Mouse (Mus musculus) kidney, postnatal 14 days (tissue): ENCODE results near the gene Lpar6.

Experiments
- DNase-seq: peaks from one replicate; pipeline ENCODE4 v3.0.0; 2022; ENCODE audit warnings: mixed read lengths

Lpar6 gene

DNA sequence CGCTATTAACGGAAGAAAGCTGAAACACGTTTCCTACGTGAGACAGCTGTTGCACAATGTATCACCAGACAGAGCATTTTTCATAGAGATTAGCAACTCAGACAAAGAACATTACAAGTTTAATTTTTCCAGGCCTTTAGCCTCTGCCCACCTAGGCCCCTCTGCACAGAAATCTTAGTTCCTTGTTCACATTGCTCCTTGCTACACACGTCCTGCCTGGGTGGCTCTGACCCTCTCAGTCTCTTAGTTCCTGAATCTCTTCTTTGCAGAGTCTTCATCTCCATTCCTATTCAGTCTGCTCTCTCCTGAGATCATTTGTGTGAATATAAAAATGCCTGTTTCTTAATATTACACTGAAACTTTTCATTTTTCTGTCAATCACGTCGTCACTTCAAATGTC is 19.7 kb downstream of the Lpar6 start:
- DNase-seq = no peak

DNA sequence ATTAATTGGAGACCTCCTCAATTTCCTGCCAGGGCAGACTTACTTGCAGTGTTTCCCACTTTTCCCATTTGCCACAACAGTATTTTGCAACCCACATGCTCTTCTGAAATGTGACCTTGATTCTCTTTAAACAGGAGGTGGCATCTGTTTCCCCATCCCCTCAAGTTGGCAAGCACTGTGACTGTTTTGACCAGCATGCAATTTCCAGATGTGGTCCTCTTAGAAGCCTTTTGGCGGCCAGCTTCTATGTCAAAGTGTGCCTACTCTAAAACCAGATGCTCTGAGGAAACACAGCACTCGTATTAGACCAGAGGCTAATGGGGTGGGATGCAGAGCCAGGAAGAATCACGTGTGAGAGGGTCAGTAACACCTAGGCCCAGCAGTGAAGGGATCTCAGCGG is 20.5 kb downstream of the Lpar6 start:
- DNase-seq = no peak

- DNase-seq = no peak
Observed at GRCm38 (mm10) chr14:73262210-73262609, 24.5 kb downstream of the Lpar6 start.

DNA sequence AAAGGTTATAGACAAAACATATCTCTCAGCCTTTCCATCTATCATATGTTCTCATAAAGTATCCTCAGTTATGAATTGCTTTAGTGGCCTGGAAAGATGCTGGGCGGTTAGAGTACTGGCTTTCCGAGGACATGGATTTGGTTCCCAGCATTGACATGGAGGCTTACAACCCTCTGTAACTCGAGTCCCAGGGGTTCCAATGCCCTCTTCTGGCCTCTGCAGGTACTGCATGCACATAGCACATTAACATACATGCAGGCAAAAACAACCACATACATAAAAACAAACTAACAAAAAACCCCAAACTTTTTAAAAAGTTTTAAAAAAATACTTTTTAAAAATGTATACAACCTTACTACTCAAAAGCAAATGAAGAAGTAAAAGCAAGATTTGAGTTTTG is 28.5 kb downstream of the Lpar6 start:
- DNase-seq = no peak

GRCm38 (mm10) chr14:73271807-73272206 is 34.1 kb downstream of the Lpar6 start:
- DNase-seq = no peak

DNA sequence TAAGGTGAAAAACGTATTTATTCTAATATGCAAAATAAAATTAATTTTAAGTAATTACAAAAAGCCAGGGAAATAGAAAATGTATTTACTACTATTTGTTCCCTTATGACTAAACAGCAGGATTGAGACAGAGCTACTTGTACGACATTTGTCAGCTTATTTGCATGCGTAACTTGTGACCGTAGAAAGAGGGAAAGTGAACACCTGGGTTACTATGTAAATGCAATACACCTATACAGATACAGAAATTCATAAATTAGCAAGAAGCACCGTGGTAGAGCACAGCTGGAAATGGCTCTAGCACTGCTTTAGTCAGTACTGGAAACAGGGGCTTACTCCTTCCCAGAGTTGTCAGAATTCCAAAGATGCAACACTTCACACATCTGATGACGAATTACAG is 41.4 kb downstream of the Lpar6 start:
- DNase-seq = no peak

GRCm38 (mm10) chr14:73280996-73281395 is 43.3 kb downstream of the Lpar6 start:
- peak; percentile 13 for DNase-seq

- DNase-seq = no peak
Observed at GRCm38 (mm10) chr14:73289915-73290314, 52.2 kb downstream of the Lpar6 start.

- DNase-seq = no peak
Observed at GRCm38 (mm10) chr14:73292434-73292833, 54.7 kb downstream of the Lpar6 start.
